Comparison of ENCODE assay signal across 22 mouse cellular contexts in genomic region chr12:37654256-37654655, GRCm38 (mm10).
A peak's percentile ranks its signal among the peaks of the same experiment; 100 is the strongest.
DNase-seq lines count a peak whose midpoint lies in the region; TF ChIP-seq lines count a peak whose summit lies in the region.
"Had no signal": no experiment of that assay in that cellular context is flagged by ENCODE, and none has a peak within 500 bp of the region (broad histone marks: within the 10 kb centered on the region; RNA-seq: fewer than 3 reads in every experiment).

No protein-coding gene starts in this region.

- H3K4me1 ChIP-seq in ES-E14 (ENCODE audit: control insufficient read depth in 2 of 2, insufficient read depth in 2 of 2, low read length in 2 of 2, poor library complexity in 1 of 2), result no peaks in the 10 kb centered on the region

- H3K9me3 ChIP-seq in ES-E14 (ENCODE audit: control insufficient read depth, insufficient read depth, low read depth, low read length), result 0 out of 2 replicates have a peak, but pooled peaks cover 1% of the 10 kb centered on the region

- H3K27ac ChIP-seq in ES-E14 (ENCODE audit: insufficient read depth, low read depth, low read length, poor library complexity, severe bottlenecking), result 0 out of 2 replicates have a peak overlapping the region, but pooled peaks have one; percentile 40

- no peak overlapping the region for H3K4me3 ChIP-seq in ES-E14 (ENCODE audit: insufficient read depth in 1 of 2, low read depth in 1 of 2, low read length in 2 of 2, poor library complexity in 1 of 2, severe bottlenecking in 1 of 2)

- in situ Hi-C loops in ES-E14 (cut with MboI; ENCODE audit: low sequenced_read_pairs in 2 of 2, unreplicated experiment in 2 of 2), result no loop called here

- no peak overlapping the region for H3K9ac ChIP-seq in ES-E14 (ENCODE audit: insufficient read depth, low read depth, low read length, poor library complexity, severe bottlenecking)

- no peaks in the 10 kb centered on the region for H3K36me3 ChIP-seq in ES-E14 (ENCODE audit: control insufficient read depth, insufficient read depth, low read length, poor library complexity, severe bottlenecking)
- H3K36me3 ChIP-seq: G1E had no signal

- DNase-seq in ES-CJ7 (ENCODE audit: low read depth, low spot score) (peak; percentile 85), ES-E14 (ENCODE audit: low read depth, low spot score) (peak; percentile 26), R1 (ENCODE audit: low read depth, low spot score) (peak; percentile 89), ZHBTc4 (ENCODE audit: low read depth, low spot score) (peak; percentile 80)
- DNase-seq in layer of hippocampus, postnatal 25 days (ENCODE audit: extremely low spot score in 1 of 2, low spot score in 1 of 2), result no peak
- no peak for DNase-seq in ovary, postnatal 14 days (ENCODE audit: low spot score)
- no peak for DNase-seq in urinary bladder, postnatal 4 days (ENCODE audit: low spot score in 2 of 2)
- no peak for DNase-seq in adrenal gland, postnatal 25 days
- DNase-seq: adrenal gland, adult 2 months; adrenal gland, adult 8-10 months; adrenal gland, postnatal 10 days; adrenal gland, postnatal 14 days; adrenal gland, postnatal 36 days; B cell, adult 2 months; cerebellum, adult 11 months; cerebellum, adult 11-12 months; cerebellum, adult 18-20 months; cerebellum, adult 2 months; cerebellum, adult 8-10 months; cerebellum, adult 9-10 months; cerebellum, adult 9-11 months had no signal

TF ChIP-seq in ES-E14, 5 proteins besides CTCF, POLR2A, EP300 and RAD21:
- no peak for TF ChIP-seq CHD2 (IDR thresholded peaks at IDR 0.05; ENCODE audit: low read depth, low read length)
- no peak for TF ChIP-seq ZNF384 (IDR thresholded peaks at IDR 0.05; ENCODE audit: low read depth, low read length)
- no peak for TF ChIP-seq HCFC1 (IDR thresholded peaks at IDR 0.05; ENCODE audit: borderline replicate concordance, insufficient read depth, low read length)
- TF ChIP-seq MAFK (IDR thresholded peaks at IDR 0.05; ENCODE audit: insufficient read depth, low read depth, low read length), result no peak
- TF ChIP-seq ZC3H11A (IDR thresholded peaks at IDR 0.05; ENCODE audit: borderline replicate concordance, low read depth, low read length), result no peak

Comparison
In these comparisons a context has a peak if more than half of its experiments do, and no peak if none do; other contexts are left out.
1. DNase-seq: peak in ES-CJ7 (single experiment), ES-E14 (single experiment), R1 (single experiment) and ZHBTc4 (single experiment); none in layer of hippocampus, postnatal 25 days (0 of 2), ovary, postnatal 14 days (single experiment), urinary bladder, postnatal 4 days (0 of 2) and adrenal gland, postnatal 25 days (single experiment).